Mouse (Mus musculus) MEL (cell line): ENCODE measurements around the gene Ptrh2.
A peak's percentile ranks its signal among the peaks of the same experiment; 100 is the strongest.

Experiments used
- CTCF ChIP-seq, 3 experiments: IDR thresholded peaks in 2 of 3; conservative IDR thresholded peaks in 1 of 3; 2 replicates each; pipeline ENCODE4 v1.5.1; 2011 to 2012; ENCODE audit warnings: low read length in 3 of 3, low read depth in 2 of 3, mild to moderate bottlenecking in 2 of 3, improper control_type of control experiment in 1 of 3, inconsistent platforms in 1 of 3, mixed read lengths in 1 of 3, moderate library complexity in 1 of 3; ENCODE audit not compliant: control insufficient read depth in 1 of 3, insufficient read depth in 1 of 3, poor library complexity in 1 of 3, severe bottlenecking in 1 of 3
- EP300 ChIP-seq, 2 experiments: IDR thresholded peaks; 2 replicates each; pipeline ENCODE4 v1.6.1; 2011; ENCODE audit warnings: improper control_type of control experiment in 2 of 2, low read length in 2 of 2, low read depth in 1 of 2, mild to moderate bottlenecking in 1 of 2
- MAFK ChIP-seq: IDR thresholded peaks from 2 replicates; pipeline ENCODE4 v1.6.1; 2011; ENCODE audit warnings: low read depth, mild to moderate bottlenecking, low read length, improper control_type of control experiment, borderline replicate concordance
- POLR2A ChIP-seq, 2 experiments: IDR thresholded peaks; 2 replicates each; pipeline ENCODE4 v1.6.1; 2011 to 2012; ENCODE audit warnings: low read length in 2 of 2, mild to moderate bottlenecking in 2 of 2, control low read depth in 1 of 2, improper control_type of control experiment in 1 of 2, low read depth in 1 of 2, moderate library complexity in 1 of 2; ENCODE audit not compliant: control insufficient read depth in 1 of 2, insufficient read depth in 1 of 2, poor library complexity in 1 of 2
- POLR2AphosphoS2 ChIP-seq: IDR thresholded peaks from 2 replicates; pipeline ENCODE4 v1.6.1; 2011; ENCODE audit warnings: low read length, improper control_type of control experiment
- POLR2AphosphoS5 ChIP-seq: IDR thresholded peaks from 2 replicates; pipeline ENCODE4 v1.6.1; 2012; ENCODE audit warnings: low read depth, borderline replicate concordance, mild to moderate bottlenecking, inconsistent platforms, low read length, moderate library complexity, mixed read lengths
- USF2 ChIP-seq, 2 experiments: IDR thresholded peaks; 2 replicates each; pipeline ENCODE4 v1.6.1; 2011 to 2012; ENCODE audit warnings: improper control_type of control experiment in 2 of 2, low read length in 2 of 2, borderline replicate concordance in 1 of 2, inconsistent platforms in 1 of 2, low read depth in 1 of 2, mild to moderate bottlenecking in 1 of 2; ENCODE audit not compliant: insufficient read depth in 1 of 2
- ZMIZ1 ChIP-seq: IDR thresholded peaks from 2 replicates; pipeline ENCODE4 v1.6.1; 2012; ENCODE audit warnings: low read depth, mild to moderate bottlenecking, inconsistent platforms, low read length, improper control_type of control experiment, moderate library complexity

DNA sequence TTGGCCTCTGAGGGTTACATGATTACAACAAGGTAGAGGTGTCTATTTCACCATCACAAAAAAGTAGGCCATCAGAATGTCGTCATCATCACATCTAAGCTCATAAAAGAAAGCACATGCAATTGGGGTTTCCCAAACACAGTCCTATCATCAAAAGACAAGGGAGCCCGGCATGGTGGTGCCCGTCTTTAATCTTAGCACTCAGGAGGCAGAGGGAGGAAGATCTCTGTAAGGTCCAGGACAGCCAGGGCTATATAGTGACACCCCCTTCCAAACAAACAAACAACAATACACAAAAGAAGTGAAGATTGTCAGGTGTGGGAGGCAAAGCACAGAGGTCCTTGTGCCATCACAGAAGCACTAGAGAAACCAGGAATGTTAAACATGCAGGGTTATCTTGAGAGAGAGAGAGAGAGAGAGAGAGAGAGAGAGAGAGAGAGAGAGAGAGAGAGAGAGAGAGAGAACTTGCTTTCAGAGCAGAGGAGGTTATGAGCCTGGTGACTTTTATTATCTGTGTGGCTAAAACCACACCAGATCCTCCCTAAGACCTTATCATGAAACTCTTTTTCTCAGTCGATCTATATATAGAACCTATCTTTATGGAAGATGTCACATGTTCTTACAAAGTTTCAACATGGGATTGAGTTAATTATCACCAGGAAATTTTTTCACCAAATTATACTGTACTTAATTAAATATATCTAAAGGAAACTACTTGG lies 26.8 kb upstream of the Ptrh2 start:
- TF ChIP-seq POLR2A (IDR thresholded peaks at IDR 0.05; ENCODE audit: control insufficient read depth in 1 of 2, insufficient read depth in 1 of 2, low read depth in 1 of 2, low read length in 2 of 2, poor library complexity in 1 of 2) (no peak), CTCF (IDR thresholded peaks at IDR 0.05 in 2 of 3, conservative IDR thresholded peaks at IDR 0.05 in 1 of 3; ENCODE audit: control insufficient read depth in 1 of 3, insufficient read depth in 1 of 3, low read depth in 2 of 3, low read length in 3 of 3, poor library complexity in 1 of 3, severe bottlenecking in 1 of 3) (no peak), USF2 (IDR thresholded peaks at IDR 0.05; ENCODE audit: borderline replicate concordance in 1 of 2, insufficient read depth in 1 of 2, low read depth in 1 of 2, low read length in 2 of 2) (0 out of 4 replicates have a peak, but pooled peaks of 1 of the 2 experiments have one; percentile 15), MAFK (0 out of 2 replicates have a peak, but pooled peaks have one; percentile 48), EP300 (IDR thresholded peaks at IDR 0.05; ENCODE audit: low read depth in 1 of 2, low read length in 2 of 2) (peak; percentile 73 to 79), POLR2AphosphoS2 (no peak), POLR2AphosphoS5 (no peak), ZMIZ1 (no peak)
